Mouse (Mus musculus) lung, postnatal 10 days (tissue): ENCODE data around the gene Cfap73.

Experiments used
- DNase-seq: peaks from one replicate; pipeline ENCODE4 v3.0.0; 2021

The Cfap73 gene

GRCm38 (mm10) chr5:120611416-120611815 lies 22.6 kb downstream of the Cfap73 start:
- no peak for DNase-seq

- DNase-seq: no peak
Observed at GRCm38 (mm10) chr5:120610906-120611305, 23.1 kb downstream of the Cfap73 start.

DNA sequence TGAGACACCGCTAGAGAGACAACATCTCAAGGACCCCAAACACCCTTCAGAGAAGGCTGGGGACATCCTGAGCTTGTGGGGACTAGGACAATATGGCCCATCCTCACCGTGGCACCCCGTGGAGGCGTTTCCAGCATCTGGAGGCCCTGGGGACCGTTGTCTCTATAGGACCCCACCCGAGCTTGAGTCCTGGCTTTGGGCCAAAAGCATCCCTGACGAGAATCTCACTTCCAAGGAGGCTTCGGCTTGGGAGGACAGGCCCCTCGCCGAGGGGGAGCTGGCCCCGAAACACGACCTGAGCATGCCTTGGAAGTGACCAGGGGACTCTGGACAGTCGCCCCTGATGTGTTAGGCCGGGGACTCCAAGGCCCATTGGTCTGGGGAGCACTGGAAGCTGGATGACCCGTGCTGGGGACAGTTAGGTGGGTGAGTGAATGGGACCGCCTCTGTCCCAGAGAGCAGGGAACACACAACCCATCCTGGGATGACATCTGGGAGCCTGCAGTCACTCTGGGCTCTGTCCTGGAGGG lies 24.7 kb downstream of the Cfap73 start:
- no peak for DNase-seq

GRCm38 (mm10) chr5:120607335-120607734 lies 26.7 kb downstream of the Cfap73 start:
- no peak for DNase-seq

DNA sequence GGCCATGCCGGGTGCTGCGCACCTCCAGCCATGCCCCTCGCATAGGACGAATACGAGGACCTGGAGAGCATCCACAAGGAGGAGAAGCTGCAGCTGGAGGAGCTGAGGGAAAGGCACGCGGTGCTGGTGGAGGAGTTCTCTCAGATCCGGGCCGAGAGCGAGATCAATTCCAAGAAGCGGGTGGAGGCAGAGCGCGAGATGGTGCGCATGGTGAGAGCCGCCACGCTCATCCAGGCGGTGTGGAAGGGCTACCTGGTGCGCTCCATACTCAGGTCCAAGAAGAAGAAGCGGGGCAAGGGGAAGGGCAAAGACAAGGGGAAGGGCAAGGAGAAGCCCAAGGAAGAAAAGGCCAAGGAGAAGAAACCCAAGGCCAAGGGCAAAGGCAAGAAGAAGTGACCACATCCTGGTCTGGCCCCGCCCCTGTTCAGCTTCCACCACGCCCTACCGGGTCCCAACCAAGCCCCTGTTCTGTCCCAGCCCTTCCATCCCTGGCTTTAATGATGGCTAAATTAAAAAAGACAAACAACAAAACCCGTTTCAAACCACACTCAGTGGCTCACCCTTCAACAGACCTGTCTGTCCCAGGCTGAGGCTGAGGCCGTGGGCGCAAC lies 27.3 kb downstream of the Cfap73 start:
- no peak for DNase-seq

DNA sequence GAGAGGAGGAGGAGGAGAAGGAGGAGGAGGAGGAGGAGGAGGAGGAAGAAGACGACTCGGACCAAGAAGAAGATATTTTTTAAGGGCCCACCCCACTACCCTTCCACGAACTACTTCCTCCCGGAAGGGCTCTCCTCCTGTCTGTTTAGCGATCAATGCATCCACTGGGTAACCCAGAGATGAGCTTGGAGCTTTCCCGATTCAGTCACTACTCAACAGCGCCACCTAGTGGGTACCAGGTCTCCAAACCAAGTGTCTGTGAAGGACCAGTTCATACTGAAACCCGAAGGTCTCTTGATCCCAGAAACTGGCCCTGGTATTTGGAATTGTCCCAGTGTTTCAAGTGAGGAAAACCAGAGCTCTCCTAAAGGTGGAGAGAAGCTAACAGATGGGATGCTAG lies 28.3 kb downstream of the Cfap73 start:
- peak; percentile 93 for DNase-seq

- no peak for DNase-seq
Observed at GRCm38 (mm10) chr5:120605241-120605661, 28.8 kb downstream of the Cfap73 start.

DNA sequence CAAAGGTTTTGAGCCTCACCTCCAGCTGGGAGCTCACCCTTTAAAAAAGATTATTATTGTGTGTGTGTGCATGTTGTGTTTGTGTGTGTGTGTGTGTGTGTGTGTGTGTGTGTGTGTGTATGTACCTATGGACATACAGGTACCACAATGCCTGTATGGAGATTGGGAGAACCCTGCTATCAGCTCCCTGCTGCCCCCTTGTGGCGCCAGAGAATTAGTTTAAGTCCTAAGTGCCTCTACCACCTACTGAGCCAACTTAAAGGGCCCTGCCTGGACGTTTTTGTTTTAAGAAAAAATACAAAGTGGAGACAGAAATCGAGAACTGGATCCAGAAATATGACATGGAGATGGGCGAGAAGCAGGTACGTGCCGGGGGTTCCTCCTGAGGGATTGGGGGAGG lies 29.2 kb downstream of the Cfap73 start:
- peak; percentile 89 for DNase-seq

DNA sequence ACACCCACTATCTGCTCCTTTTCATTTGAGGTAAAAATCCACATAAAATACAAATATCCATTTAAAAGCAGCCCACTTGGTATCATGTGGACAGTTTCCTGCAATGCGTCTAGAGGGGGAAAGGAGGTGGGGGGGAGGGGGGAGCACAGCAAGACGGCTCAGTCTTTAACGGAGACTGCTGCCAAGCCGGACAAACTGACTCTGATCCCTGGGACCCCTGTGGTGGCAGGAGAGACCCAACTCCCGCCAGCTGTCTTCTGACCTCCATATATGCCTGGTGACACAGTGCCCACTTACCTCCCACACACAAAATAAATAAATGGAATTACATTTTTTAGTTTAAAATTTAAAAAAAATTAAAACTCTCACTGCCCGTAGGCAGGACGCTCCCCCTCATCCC lies 30.5 kb downstream of the Cfap73 start:
- no peak for DNase-seq

GRCm38 (mm10) chr5:120602210-120602609 lies 31.8 kb downstream of the Cfap73 start:
- DNase-seq: no peak

GRCm38 (mm10) chr5:120600946-120601668 lies 32.9 kb downstream of the Cfap73 start:
- DNase-seq: peak; percentile 59

DNA sequence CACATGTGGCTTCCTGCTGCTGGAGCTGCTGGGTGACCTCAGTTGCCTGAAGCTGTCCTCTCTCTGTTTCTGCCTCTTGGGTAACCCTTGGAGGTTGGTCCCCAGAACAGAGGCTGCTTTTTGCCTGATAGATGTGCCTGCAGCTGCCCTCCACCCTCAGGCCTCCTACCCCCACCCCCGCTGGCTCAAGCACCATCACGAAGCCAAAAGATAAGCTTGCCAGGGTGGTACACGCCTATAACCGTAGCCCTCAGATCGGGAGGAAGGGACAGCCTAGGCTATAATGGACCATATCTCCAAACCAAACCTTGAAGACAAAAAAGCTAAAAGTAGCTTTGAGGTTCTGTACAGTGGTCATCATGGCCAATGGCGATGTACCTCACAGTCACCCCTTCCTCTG lies 34.4 kb downstream of the Cfap73 start:
- DNase-seq: no peak

DNA sequence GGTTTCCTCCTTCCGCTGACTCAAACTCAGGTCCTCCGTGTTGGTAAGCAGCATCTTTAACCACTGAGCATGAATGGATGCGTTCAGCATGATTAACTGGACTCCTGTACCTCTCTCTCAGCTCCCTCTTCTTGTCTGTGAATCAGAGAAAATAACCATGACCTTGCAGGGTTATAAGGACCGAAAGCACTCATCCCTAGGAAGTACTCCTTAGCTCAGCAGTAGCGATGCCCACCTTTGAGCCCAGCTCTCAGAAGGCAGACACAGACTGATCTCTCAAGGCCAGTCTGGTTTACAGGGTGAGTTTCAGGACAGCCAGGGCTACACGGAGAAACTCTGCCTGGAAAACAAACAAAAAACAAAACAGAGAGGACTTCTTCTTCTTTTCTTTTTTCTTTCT lies 39.5 kb downstream of the Cfap73 start:
- no peak for DNase-seq

GRCm38 (mm10) chr5:120592141-120592540 lies 41.9 kb downstream of the Cfap73 start:
- no peak for DNase-seq

- DNase-seq: no peak
Observed at GRCm38 (mm10) chr5:120590356-120591010, 43.6 kb downstream of the Cfap73 start.

DNA sequence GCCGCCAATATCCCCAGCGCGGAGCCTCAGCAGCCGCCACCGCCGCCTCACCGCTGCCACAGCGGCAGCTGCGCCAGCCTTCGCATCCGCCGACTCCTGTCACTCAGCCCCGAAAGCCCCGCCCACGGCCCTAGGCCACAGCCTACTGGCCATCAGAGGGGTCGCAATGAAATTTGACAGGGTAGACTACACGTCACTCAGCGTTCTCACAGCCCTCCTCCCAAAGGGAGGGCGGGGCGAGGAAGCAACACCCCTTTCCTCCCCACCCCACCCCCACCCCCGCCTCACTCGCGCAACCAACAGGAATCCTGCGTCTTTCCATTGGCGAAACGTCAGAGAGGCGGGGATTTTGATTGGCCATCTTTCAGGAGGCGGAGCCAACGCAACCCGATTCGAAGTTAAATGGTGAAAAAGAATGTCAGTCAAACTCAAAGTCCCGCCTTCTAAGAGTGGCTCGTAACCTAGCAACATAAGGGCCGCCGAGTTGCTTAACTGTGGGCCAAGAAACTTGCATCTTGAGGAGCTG lies 45.4 kb downstream of the Cfap73 start, which contains the start of the genes Tpcn1 and Iqcd:
Gene Tpcn1, minus strand, starts transcription at position 105 of the 526 bp plus-strand sequence.
Gene Iqcd, plus strand, starts transcription at position 448 of the 526 bp plus-strand sequence.
- DNase-seq: peak; percentile 100

- no peak for DNase-seq
Observed at GRCm38 (mm10) chr5:120587940-120588568, 46.0 kb downstream of the Cfap73 start.

DNA sequence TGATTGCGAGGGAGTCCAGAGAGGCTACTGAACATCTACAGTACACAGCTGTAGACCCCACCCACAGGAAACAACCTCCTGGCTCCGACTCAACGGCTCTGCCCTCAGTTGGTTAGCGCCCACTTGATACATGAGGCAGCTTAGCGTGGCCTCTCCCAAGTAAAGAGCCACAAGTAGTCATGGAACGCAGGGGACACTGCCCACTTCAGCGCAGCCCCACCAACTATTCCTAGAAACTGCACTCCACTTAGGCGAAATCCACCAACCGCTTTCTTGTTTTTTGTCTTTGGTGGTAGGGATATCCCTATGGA lies 46.5 kb downstream of the Cfap73 start:
- DNase-seq: peak; percentile 79

DNA sequence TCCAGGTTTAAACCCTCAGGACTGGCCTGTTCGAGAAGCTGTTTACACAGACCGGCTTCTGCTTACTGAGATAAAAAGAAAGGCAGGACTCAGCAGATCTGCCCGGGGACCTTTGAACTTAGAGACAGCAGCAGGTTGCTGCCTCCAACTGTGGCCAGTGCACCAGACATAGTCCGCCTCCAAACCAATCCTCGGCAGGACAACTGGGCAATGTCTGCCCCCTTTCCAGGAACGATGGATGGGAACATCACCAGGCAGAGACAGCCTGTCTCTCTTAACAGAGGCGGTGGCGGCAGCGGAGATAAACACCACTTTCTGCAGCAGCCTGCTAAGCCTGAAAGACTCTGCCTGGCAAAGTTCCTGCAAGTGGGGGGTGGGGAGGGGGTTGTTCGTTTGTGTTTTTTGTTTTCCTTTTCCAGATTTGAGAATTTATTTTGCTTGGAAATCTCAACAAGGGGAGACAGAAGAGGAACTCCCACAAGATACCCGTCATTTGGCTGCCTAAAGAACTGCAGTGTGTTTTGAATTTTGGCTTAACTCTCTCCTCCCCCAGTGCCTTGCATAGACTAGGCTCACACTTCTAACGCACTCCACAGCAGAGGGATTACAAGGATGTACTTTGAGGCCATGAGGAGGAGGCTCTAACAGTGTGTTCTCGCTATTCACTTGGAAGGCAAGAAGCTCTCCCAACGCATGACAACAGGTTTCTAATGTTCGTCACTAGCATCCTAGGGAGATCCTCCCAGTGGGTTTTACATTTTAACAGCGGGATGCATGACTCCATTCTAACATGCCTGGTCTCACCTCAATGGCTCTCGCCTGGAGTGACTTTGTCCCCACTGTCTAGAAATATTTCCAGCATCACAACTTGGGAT lies 47.1 kb downstream of the Cfap73 start:
- DNase-seq: peak; percentile 65

GRCm38 (mm10) chr5:120584968-120585367 lies 49.1 kb downstream of the Cfap73 start:
- DNase-seq: no peak

GRCm38 (mm10) chr5:120583511-120583910 lies 50.5 kb downstream of the Cfap73 start:
- no peak for DNase-seq

DNA sequence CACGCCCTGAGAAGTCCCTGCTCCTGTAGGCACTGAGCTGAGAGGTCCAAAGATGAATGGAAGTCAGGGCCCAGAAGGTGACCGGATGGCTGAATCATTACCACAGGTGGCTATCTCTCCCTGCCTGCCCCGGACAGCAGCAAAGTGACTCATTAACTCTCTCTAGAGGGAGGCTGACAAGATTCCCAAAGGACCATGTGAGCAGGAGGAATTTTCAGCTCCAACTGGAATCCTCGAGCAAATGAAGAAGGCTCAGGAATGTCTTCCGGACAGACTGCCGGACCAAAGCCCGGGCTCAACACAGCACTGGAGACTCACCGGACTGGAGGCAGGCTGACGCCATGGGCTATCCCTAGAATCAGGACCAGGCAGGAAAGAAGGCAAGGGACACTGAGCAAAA lies 52.0 kb downstream of the Cfap73 start:
- no peak for DNase-seq
